Mouse (Mus musculus) T-helper 17 cell (primary cell): ENCODE measurements at regions not wholly inside any gene's neighbourhood (a gene's known extent, or its start where the extent isn't known, plus 50 kb on each side); places are given as distances from the start of the nearest gene placed in this dataset.

Experiments
- in situ Hi-C, 2 experiments: fragments of 300-600 bp; cut with MboI, MseI; formaldehyde crosslinking; loops; 1 replicate in 1 of 2; 2 replicates in 1 of 2; pipeline ENCODE4 v1.15.1; 2025; ENCODE audit warnings: high pct_unique_total_duplicates in 2 of 2

- in situ Hi-C loops, result loop anchor here in 1 of 2 experiments (25.0 kb wide), 1 partner anchor 1081 kb away; the partner anchor contains the start of gene Clmp
Observed at GRCm38 (mm10) chr9:41768316-41768715, 355.8 kb downstream of the Sorl1 start.

- in situ Hi-C loops, result loop anchor here in 1 of 2 experiments (25.0 kb wide), 1 partner anchor 1079 kb away; the partner anchor contains the start of gene Clmp
Observed at GRCm38 (mm10) chr9:41766533-41766920, 357.6 kb downstream of the Sorl1 start.

- in situ Hi-C loops, result loop anchor here in 1 of 2 experiments (25.0 kb wide), 1 partner anchor 1079 kb away; the partner anchor contains the start of gene Clmp
Observed at GRCm38 (mm10) chr9:41765816-41766532, 358.1 kb downstream of the Sorl1 start.

- in situ Hi-C loops, result loop anchor here in 1 of 2 experiments (25.0 kb wide), 1 partner anchor 1074 kb away; the partner anchor contains the start of gene Clmp
Observed at GRCm38 (mm10) chr9:41761050-41761576, 363.0 kb downstream of the Sorl1 start.

- in situ Hi-C loops, result loop anchor here in 1 of 2 experiments (25.0 kb wide), 1 partner anchor 1067 kb away; the partner anchor contains the start of gene Clmp
Observed at GRCm38 (mm10) chr9:41754434-41755002, 369.6 kb downstream of the Sorl1 start.

- in situ Hi-C loops, result loop anchor here in 1 of 2 experiments (25.0 kb wide), 1 partner anchor 1416 kb away; no protein-coding TSS in a partner anchor
Observed at GRCm38 (mm10) chr9:41745979-41746647, 378.0 kb downstream of the Sorl1 start.

- in situ Hi-C loops, result loop anchor here in 1 of 2 experiments (25.0 kb wide), 1 partner anchor 1421 kb away; no protein-coding TSS in a partner anchor
Observed at GRCm38 (mm10) chr9:41741500-41741899, 382.6 kb downstream of the Sorl1 start.

- in situ Hi-C loops, result loop anchor here in 1 of 2 experiments (25.0 kb wide), 1 partner anchor 1422 kb away; no protein-coding TSS in a partner anchor
Observed at GRCm38 (mm10) chr9:41740536-41740935, 383.6 kb downstream of the Sorl1 start.

- in situ Hi-C loops, result loop anchor here in 1 of 2 experiments (25.0 kb wide), 1 partner anchor 1425 kb away; no protein-coding TSS in a partner anchor
Observed at GRCm38 (mm10) chr9:41737671-41738070, 386.4 kb downstream of the Sorl1 start.

GRCm38 (mm10) chr9:41736881-41737280, 387.2 kb downstream of the Sorl1 start:
- in situ Hi-C loops, result loop anchor here in 1 of 2 experiments (25.0 kb wide), 1 partner anchor 1425 kb away; no protein-coding TSS in a partner anchor

GRCm38 (mm10) chr9:41736234-41736859, 387.8 kb downstream of the Sorl1 start:
- in situ Hi-C loops, result loop anchor here in 1 of 2 experiments (25.0 kb wide), 1 partner anchor 1426 kb away; no protein-coding TSS in a partner anchor

GRCm38 (mm10) chr9:41735448-41736233, 388.5 kb downstream of the Sorl1 start:
- in situ Hi-C loops, result loop anchor here in 1 of 2 experiments (25.0 kb wide), 1 partner anchor 1427 kb away; no protein-coding TSS in a partner anchor

- in situ Hi-C loops, result loop anchor here in 1 of 2 experiments (25.0 kb wide), 1 partner anchor 1427 kb away; no protein-coding TSS in a partner anchor
Observed at GRCm38 (mm10) chr9:41734925-41735447, 389.1 kb downstream of the Sorl1 start.

- in situ Hi-C loops, result no loop called here
Observed at GRCm38 (mm10) chr9:41721609-41722008, 402.5 kb downstream of the Sorl1 start.

GRCm38 (mm10) chr9:41715231-41715630, 408.9 kb downstream of the Sorl1 start:
- in situ Hi-C loops, result no loop called here

GRCm38 (mm10) chr9:41705972-41706371, 418.1 kb downstream of the Sorl1 start:
- in situ Hi-C loops, result no loop called here

- in situ Hi-C loops, result no loop called here
Observed at GRCm38 (mm10) chr9:41705461-41705903, 418.6 kb downstream of the Sorl1 start.

GRCm38 (mm10) chr9:41703091-41703490, 421.0 kb downstream of the Sorl1 start:
- in situ Hi-C loops, result no loop called here

GRCm38 (mm10) chr9:41700683-41701082, 423.4 kb downstream of the Sorl1 start:
- in situ Hi-C loops, result no loop called here
